Mouse (Mus musculus) urinary bladder, postnatal 14 days (tissue): ENCODE data around the gene Olfr1140.

Experiments used
- DNase-seq: peaks from one replicate; pipeline ENCODE4 v3.0.0; 2021; ENCODE audit warnings: low spot score

Olfr1140 gene

GRCm38 (mm10) chr2:87743452-87743851 is at the start of gene Olfr1140:
Gene Olfr1140, plus strand, starts transcription at chr2:87743752.
- DNase-seq: no peak

- DNase-seq: no peak
Observed at GRCm38 (mm10) chr2:87693847-87694246, 49.7 kb upstream of the Olfr1140 start, which contains the start of gene Olfr1136. Gene Olfr1136, minus strand, starts transcription at chr2:87693947.

- DNase-seq: no peak
Observed at GRCm38 (mm10) chr2:87713079-87713478, 30.5 kb upstream of the Olfr1140 start, which contains the start of gene Olfr1137. Gene Olfr1137, minus strand, starts transcription at chr2:87713179.

GRCm38 (mm10) chr2:87739878-87740277 is 3.7 kb upstream of the Olfr1140 start, which contains the start of gene Olfr1138:
Gene Olfr1138, minus strand, starts transcription at chr2:87739978.
- no peak for DNase-seq

GRCm38 (mm10) chr2:87753891-87754290 is 10.3 kb downstream of the Olfr1140 start, which contains the start of gene Olfr1141:
Gene Olfr1141, minus strand, starts transcription at chr2:87753991.
- no peak for DNase-seq

- no peak for DNase-seq
Observed at GRCm38 (mm10) chr2:87776143-87776542, 32.6 kb downstream of the Olfr1140 start.

- DNase-seq: no peak
Observed at GRCm38 (mm10) chr2:87779183-87779582, 35.6 kb downstream of the Olfr1140 start, which contains the start of gene Olfr152. Gene Olfr152, plus strand, starts transcription at chr2:87779483.
